Mouse (Mus musculus) midbrain, embryonic 13.5 days (tissue): ENCODE measurements at regions not wholly inside any gene's neighbourhood (a gene's known extent, or its start where the extent isn't known, plus 50 kb on each side); places are given as distances from the start of the nearest gene placed in this dataset.
A peak's percentile ranks its signal among the peaks of the same experiment; 100 is the strongest.

ENCODE experiments used
- ATAC-seq: fragments of 200-750 bp; cut with Nextera tagmentation; 2 replicates; pipeline ENCODE4 v1.8.0; 2017; ENCODE audit warnings: mild to moderate bottlenecking, moderate TSS enrichment, moderate library complexity
- H3K27ac ChIP-seq: fragments of 300-500 bp; sonication (generic); 2 replicates; pipeline ENCODE4 v1.5.1; 2015; ENCODE audit warnings: inconsistent platforms, mild to moderate bottlenecking, moderate library complexity
- H3K27me3 ChIP-seq: fragments of 300-500 bp; sonication (generic); 2 replicates; pipeline ENCODE4 v1.6.1; 2015; ENCODE audit warnings: mild to moderate bottlenecking, inconsistent platforms
- H3K36me3 ChIP-seq: fragments of 300-500 bp; sonication (generic); 2 replicates; pipeline ENCODE4 v1.6.1; 2015; ENCODE audit warnings: mild to moderate bottlenecking, inconsistent platforms
- H3K4me1 ChIP-seq: fragments of 300-500 bp; sonication (generic); replicated peaks from 2 replicates; pipeline ENCODE4 v1.6.1; 2015; ENCODE audit warnings: inconsistent platforms
- H3K4me2 ChIP-seq: fragments of 300-500 bp; sonication (generic); replicated peaks from 2 replicates; pipeline ENCODE4 v1.6.1; 2015; ENCODE audit warnings: moderate library complexity, mild to moderate bottlenecking, inconsistent platforms
- H3K4me3 ChIP-seq: fragments of 300-500 bp; sonication (generic); replicated peaks from 2 replicates; pipeline ENCODE4 v1.5.1; 2015; ENCODE audit warnings: mild to moderate bottlenecking, inconsistent platforms
- H3K9ac ChIP-seq: fragments of 300-500 bp; sonication (generic); replicated peaks from 2 replicates; pipeline ENCODE4 v1.6.1; 2015; ENCODE audit warnings: mild to moderate bottlenecking, inconsistent platforms
- H3K9me3 ChIP-seq: fragments of 300-500 bp; sonication (generic); 2 replicates; pipeline ENCODE4 v1.6.1; 2016; ENCODE audit warnings: mild to moderate bottlenecking, inconsistent platforms
- WGBS: fragments of 180-500 bp; shearing (Covaris S2); methylation state at CpG from one replicate; pipeline ENCODE4 v1.1.7; 2015; 5-methylcytosine and 5-hydroxymethylcytosine counted together

- Histone ChIP-seq H3K9ac (no peak overlapping the region), H3K27ac (no peak overlapping the region), H3K4me2 (no peak overlapping the region), H3K27me3 (no peaks in the 10 kb centered on the region), H3K36me3 (no peaks in the 10 kb centered on the region), H3K4me3 (no peak overlapping the region), H3K4me1 (no peaks in the 10 kb centered on the region), H3K9me3 (no peaks in the 10 kb centered on the region)
- 92% methylated on average over 4 of the region's 4 CpGs for WGBS
- ATAC-seq: no peak
Observed at GRCm38 (mm10) chr11:8377301-8377700, 287.0 kb downstream of the Tns3 start.

GRCm38 (mm10) chr11:8365545-8365944 is 298.8 kb downstream of the Tns3 start:
- no peaks in the 10 kb centered on the region for H3K4me1 ChIP-seq
- H3K4me2 ChIP-seq: no peak overlapping the region
- H3K36me3 ChIP-seq: no peaks in the 10 kb centered on the region
- H3K4me3 ChIP-seq: no peak overlapping the region
- ATAC-seq: no peak
- H3K9ac ChIP-seq: no peak overlapping the region
- H3K27me3 ChIP-seq: no peaks in the 10 kb centered on the region
- 94% methylated on average over 1 of the region's 1 CpGs for whole genome bisulfite sequencing
- no peaks in the 10 kb centered on the region for H3K9me3 ChIP-seq
- H3K27ac ChIP-seq: no peak overlapping the region

- no peak overlapping the region for H3K27ac ChIP-seq
- H3K9me3 ChIP-seq: no peaks in the 10 kb centered on the region
- 76% methylated on average over 9 of the region's 9 CpGs for WGBS
- H3K4me3 ChIP-seq: no peak overlapping the region
- no peak for ATAC-seq
- H3K4me2 ChIP-seq: no peak overlapping the region
- H3K27me3 ChIP-seq: no peaks in the 10 kb centered on the region
- no peaks in the 10 kb centered on the region for H3K4me1 ChIP-seq
- H3K36me3 ChIP-seq: no peaks in the 10 kb centered on the region
- H3K9ac ChIP-seq: no peak overlapping the region
Observed at GRCm38 (mm10) chr11:8364703-8365433, 299.5 kb downstream of the Tns3 start.

- H3K4me2 ChIP-seq: no peak overlapping the region
- 82% methylated on average over 14 of the region's 14 CpGs for WGBS
- H3K36me3 ChIP-seq: no peaks in the 10 kb centered on the region
- ATAC-seq: no peak
- H3K9ac ChIP-seq: no peak overlapping the region
- H3K27ac ChIP-seq: no peak overlapping the region
- no peaks in the 10 kb centered on the region for H3K4me1 ChIP-seq
- no peaks in the 10 kb centered on the region for H3K27me3 ChIP-seq
- H3K9me3 ChIP-seq: no peaks in the 10 kb centered on the region
- no peak overlapping the region for H3K4me3 ChIP-seq
Observed at GRCm38 (mm10) chr11:8344938-8345337, 319.4 kb downstream of the Tns3 start.

- Histone ChIP-seq H3K27ac (no peak overlapping the region), H3K4me3 (no peak overlapping the region), H3K36me3 (no peaks in the 10 kb centered on the region), H3K4me2 (no peak overlapping the region), H3K9ac (no peak overlapping the region), H3K27me3 (no peaks in the 10 kb centered on the region), H3K4me1 (no peaks in the 10 kb centered on the region), H3K9me3 (no peaks in the 10 kb centered on the region)
- peak; percentile 62 for ATAC-seq
- 57% methylated on average over 14 of the region's 14 CpGs for WGBS
Observed at GRCm38 (mm10) chr11:8302347-8303188, 361.8 kb downstream of the Tns3 start.

- no peak overlapping the region for H3K4me2 ChIP-seq
- H3K9me3 ChIP-seq: no peaks in the 10 kb centered on the region
- no peak for ATAC-seq
- WGBS: 66% methylated on average over 5 of the region's 5 CpGs
- no peaks in the 10 kb centered on the region for H3K36me3 ChIP-seq
- no peak overlapping the region for H3K4me3 ChIP-seq
- H3K9ac ChIP-seq: no peak overlapping the region
- no peaks in the 10 kb centered on the region for H3K27me3 ChIP-seq
- H3K27ac ChIP-seq: no peak overlapping the region
- H3K4me1 ChIP-seq: peaks cover 7% of the 10 kb centered on the region
Observed at GRCm38 (mm10) chr11:8297462-8297861, 366.9 kb downstream of the Tns3 start.

GRCm38 (mm10) chr11:8293322-8294014 is 370.9 kb downstream of the Tns3 start:
- 46% methylated on average over 6 of the region's 6 CpGs for WGBS
- H3K9me3 ChIP-seq: no peaks in the 10 kb centered on the region
- H3K4me1 ChIP-seq: peaks cover 7% of the 10 kb centered on the region
- no peaks in the 10 kb centered on the region for H3K36me3 ChIP-seq
- H3K27me3 ChIP-seq: no peaks in the 10 kb centered on the region
- peak; percentile 83 for ATAC-seq
- no peak overlapping the region for H3K9ac ChIP-seq
- H3K4me2 ChIP-seq: no peak overlapping the region
- H3K27ac ChIP-seq: no peak overlapping the region
- H3K4me3 ChIP-seq: no peak overlapping the region

GRCm38 (mm10) chr11:8285271-8285670 is 379.1 kb downstream of the Tns3 start:
- H3K36me3 ChIP-seq: no peaks in the 10 kb centered on the region
- ATAC-seq: no peak
- no peak overlapping the region for H3K4me2 ChIP-seq
- H3K9ac ChIP-seq: no peak overlapping the region
- H3K9me3 ChIP-seq: no peaks in the 10 kb centered on the region
- H3K27me3 ChIP-seq: no peaks in the 10 kb centered on the region
- WGBS: 100% methylated on average over 1 of the region's 1 CpGs
- H3K4me3 ChIP-seq: no peak overlapping the region
- no peaks in the 10 kb centered on the region for H3K4me1 ChIP-seq
- H3K27ac ChIP-seq: no peak overlapping the region

- 66% methylated on average over 4 of the region's 4 CpGs for WGBS
- no peak for ATAC-seq
- no peaks in the 10 kb centered on the region for H3K9me3 ChIP-seq
Observed at GRCm38 (mm10) chr11:8275203-8275602, 389.1 kb downstream of the Tns3 start.

GRCm38 (mm10) chr11:8269171-8269570 is 395.2 kb downstream of the Tns3 start:
- no peak overlapping the region for H3K9ac ChIP-seq
- H3K9me3 ChIP-seq: no peaks in the 10 kb centered on the region
- no peak for ATAC-seq
- no peaks in the 10 kb centered on the region for H3K4me1 ChIP-seq
- WGBS: 77% methylated on average over 2 of the region's 2 CpGs
- no peak overlapping the region for H3K4me2 ChIP-seq
- no peak overlapping the region for H3K27ac ChIP-seq
- no peaks in the 10 kb centered on the region for H3K36me3 ChIP-seq
- no peak overlapping the region for H3K4me3 ChIP-seq
- H3K27me3 ChIP-seq: no peaks in the 10 kb centered on the region

More at GRCm38 (mm10) chr11:8275203-8275602, 389.1 kb downstream of the Tns3 start:
- H3K36me3 ChIP-seq: no peaks in the 10 kb centered on the region
- no peak overlapping the region for H3K4me2 ChIP-seq
- H3K9ac ChIP-seq: no peak overlapping the region
- no peak overlapping the region for H3K27ac ChIP-seq
- no peaks in the 10 kb centered on the region for H3K4me1 ChIP-seq
- no peak overlapping the region for H3K4me3 ChIP-seq
- H3K27me3 ChIP-seq: no peaks in the 10 kb centered on the region

GRCm38 (mm10) chr11:8254036-8254435 is 410.3 kb downstream of the Tns3 start:
- Histone ChIP-seq H3K4me2 (no peak overlapping the region), H3K36me3 (no peaks in the 10 kb centered on the region), H3K27me3 (no peaks in the 10 kb centered on the region), H3K9ac (no peak overlapping the region), H3K4me1 (no peaks in the 10 kb centered on the region), H3K9me3 (no peaks in the 10 kb centered on the region), H3K27ac (no peak overlapping the region), H3K4me3 (no peak overlapping the region)
- ATAC-seq: no peak
- 72% methylated on average over 2 of the region's 2 CpGs for WGBS

- no peak overlapping the region for H3K9ac ChIP-seq
Observed at GRCm38 (mm10) chr11:8251360-8251759, 413.0 kb downstream of the Tns3 start.

More at GRCm38 (mm10) chr11:8251360-8251759, 413.0 kb downstream of the Tns3 start:
- Histone ChIP-seq H3K4me3 (no peak overlapping the region), H3K4me1 (no peaks in the 10 kb centered on the region), H3K4me2 (no peak overlapping the region), H3K36me3 (no peaks in the 10 kb centered on the region), H3K27me3 (no peaks in the 10 kb centered on the region), H3K27ac (no peak overlapping the region), H3K9me3 (no peaks in the 10 kb centered on the region)
- 84% methylated on average over 2 of the region's 2 CpGs for WGBS
- ATAC-seq: no peak
